Mouse (Mus musculus): ENCODE measurements at regions not wholly inside any gene's neighbourhood (a gene's known extent, or its start where the extent isn't known, plus 50 kb on each side); places are given as distances from the start of the nearest gene placed in this dataset.

DNA sequence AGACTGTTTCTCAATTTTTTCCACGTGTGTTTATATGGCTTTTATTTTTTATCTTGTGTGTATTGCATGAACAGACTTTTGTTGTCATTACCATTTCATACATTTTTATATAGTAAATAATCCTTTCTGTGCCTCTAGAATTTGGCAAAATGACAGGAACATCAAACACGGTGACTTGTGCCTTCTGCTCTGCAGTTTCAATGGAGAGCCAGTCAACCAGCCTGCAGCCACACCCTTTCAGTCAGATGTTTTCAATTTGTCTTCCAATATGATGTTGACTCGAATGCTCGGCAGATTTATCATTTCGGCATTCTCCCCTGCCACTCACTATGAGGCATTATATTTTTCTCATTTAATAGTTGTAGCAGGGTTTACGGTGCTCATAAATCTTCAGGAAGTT is 74.7 kb upstream of the Dusp10 start:
- no peak for DNase-seq (ENCODE audit: low read depth, low spot score)

GRCm38 (mm10) chr1:183940706-183941105 is 72.4 kb upstream of the Dusp10 start:
- 85% methylated on average over 2 of the region's 2 CpGs for WGBS

More for the DNA sequence above, 74.7 kb upstream of the Dusp10 start:
- WGBS = 42% methylated on average over 6 of the region's 6 CpGs

DNA sequence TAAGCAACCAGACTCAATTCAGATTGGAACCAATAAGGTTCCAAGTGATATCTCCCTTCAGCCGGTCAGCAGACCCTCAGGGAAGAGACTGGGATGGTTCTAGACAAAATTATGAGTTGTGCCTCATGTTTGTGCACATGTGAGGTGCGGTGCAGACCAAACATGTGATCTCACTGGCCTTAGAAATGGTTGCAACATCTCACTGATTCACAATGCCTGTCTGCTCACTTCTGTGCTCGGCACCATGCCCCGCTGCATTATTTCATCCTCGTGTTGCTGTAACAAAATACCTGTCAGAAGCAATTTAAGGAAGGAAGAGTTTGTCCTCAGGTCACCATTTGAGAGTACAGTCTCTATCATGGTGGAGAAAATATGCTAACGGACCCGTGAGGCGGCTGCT is 66.9 kb upstream of the Dusp10 start:
- DNase-seq (ENCODE audit: low read depth, low spot score) = no peak
- 86% methylated on average over 8 of the region's 8 CpGs for WGBS

More at GRCm38 (mm10) chr1:183940706-183941105, 72.4 kb upstream of the Dusp10 start:
- no peak for DNase-seq (ENCODE audit: low read depth, low spot score)

GRCm38 (mm10) chr1:183947066-183947465 is 66.0 kb upstream of the Dusp10 start:
- no peak for DNase-seq (ENCODE audit: low read depth, low spot score)
- WGBS = 37% methylated on average over 5 of the region's 5 CpGs

DNA sequence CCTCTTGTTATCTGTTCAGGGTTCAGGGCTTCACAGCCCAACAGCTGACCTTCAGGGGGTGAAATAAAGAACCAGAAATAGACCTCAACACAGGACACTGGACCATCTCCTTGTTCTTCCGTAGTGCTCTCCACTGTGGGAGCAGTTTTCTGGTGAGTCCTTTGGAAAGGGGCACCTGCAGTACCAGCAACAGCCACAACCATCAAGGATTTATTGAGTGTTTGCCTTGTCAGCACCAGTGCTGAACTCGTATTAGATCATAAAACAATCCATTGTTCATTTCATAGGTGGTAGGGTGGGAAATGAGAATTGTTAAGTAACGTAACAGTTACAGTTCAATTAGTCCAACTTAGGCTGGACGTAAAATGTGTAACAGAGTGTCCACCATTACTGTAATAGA is 63.9 kb upstream of the Dusp10 start:
- WGBS = 51% methylated on average over 4 of the region's 4 CpGs
- DNase-seq (ENCODE audit: low read depth, low spot score) = no peak

- WGBS = 88% methylated on average over 2 of the region's 2 CpGs
- no peak for DNase-seq (ENCODE audit: low read depth, low spot score)
Measured at GRCm38 (mm10) chr1:183954086-183954485, 59.0 kb upstream of the Dusp10 start.

DNA sequence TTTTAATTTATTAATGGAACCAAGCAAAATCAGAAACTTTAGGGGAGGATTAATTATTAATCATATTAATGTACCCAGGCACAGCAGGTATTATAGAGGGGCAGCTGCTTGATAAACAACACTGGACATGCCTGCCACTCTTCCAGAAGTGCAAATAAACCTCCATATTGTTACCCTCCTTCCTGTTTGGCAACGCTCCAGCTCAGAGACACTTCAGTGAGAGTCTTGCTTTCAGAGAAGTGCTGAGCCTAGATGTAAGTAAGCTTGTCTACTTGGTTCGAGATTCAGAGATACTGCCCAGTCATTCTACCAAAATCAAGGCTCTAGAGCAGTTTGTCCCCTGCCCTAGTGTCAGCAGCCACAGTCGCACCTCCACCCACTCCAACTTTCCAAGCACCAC is 56.7 kb upstream of the Dusp10 start:
- no peak for DNase-seq (ENCODE audit: low read depth, low spot score)
- 63% methylated on average over 3 of the region's 3 CpGs for WGBS

DNA sequence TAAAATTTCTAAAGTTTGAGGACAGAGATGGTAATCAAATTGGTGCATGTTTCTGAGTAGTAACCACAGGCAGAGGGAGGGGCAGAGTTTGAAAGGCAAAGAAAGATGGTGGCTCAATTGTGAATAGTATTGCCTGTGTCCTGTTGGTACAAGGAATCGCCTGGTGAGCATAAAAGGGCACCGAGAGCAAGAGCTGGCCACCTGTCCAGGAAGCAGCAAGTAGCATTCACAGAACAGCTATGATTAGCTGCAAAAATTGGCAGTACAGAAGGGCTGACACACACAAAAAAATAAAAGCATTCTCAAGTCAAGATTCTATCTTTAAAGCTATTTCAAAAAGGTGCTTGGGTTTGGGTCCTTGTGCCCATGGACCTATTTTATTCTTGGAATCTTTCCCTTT is 51.7 kb upstream of the Dusp10 start:
- WGBS = 76% methylated on average over 2 of the region's 2 CpGs

DNA sequence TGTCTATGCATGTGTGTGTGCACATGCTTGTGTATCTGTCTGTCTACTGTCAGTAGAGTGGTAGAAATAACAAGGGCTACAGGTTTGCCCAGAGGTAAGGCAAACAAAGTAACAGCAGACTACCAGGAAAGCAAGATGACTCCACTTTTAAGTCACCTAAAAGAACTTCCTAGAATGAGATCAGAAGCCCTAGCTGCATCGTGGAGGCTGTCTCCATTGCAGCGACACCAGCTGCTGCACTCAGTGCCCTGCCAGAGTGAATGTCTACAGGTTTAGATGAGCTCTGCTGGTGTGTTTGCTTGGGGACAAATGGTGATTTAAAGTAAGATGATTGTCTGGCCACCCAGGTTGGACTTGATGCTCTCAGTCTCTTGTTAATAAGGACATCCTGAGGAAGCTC is 50.6 kb upstream of the Dusp10 start:
- no peak for DNase-seq (ENCODE audit: low read depth, low spot score)
- 74% methylated on average over 2 of the region's 2 CpGs for WGBS

More for the DNA sequence above, 51.7 kb upstream of the Dusp10 start:
- DNase-seq (ENCODE audit: low read depth, low spot score) = no peak

DNA sequence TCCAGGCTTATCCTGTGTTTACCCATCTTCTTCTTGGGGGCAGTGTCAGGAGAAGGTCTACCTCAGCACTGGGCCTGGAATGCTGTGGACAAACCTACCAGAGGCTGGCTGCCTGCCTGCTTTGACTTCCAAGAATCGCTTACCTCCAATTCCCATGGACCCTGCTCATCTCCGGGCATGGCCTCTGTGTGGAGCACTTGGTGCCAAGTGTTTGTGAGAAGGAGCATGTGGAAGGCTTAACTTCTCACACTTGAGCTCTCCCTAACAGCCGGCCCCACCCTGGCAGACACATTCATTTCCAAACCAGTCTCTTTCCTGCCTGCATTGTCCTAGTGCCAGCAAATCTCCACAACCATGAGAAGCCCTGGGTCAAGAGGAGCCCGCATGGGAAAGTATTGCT is 49.8 kb upstream of the Dusp10 start:
- 79% methylated on average over 4 of the region's 4 CpGs for WGBS
- no peak for DNase-seq (ENCODE audit: low read depth, low spot score)
